In genomic region chr10:94991564-94992097, GRCm38 (mm10) we compare ENCODE assay signal across 8 mouse cellular contexts. TPM values are rescaled to one million over a fixed set of nuclear protein-coding genes. Genes with fewer than 3 reads are reported as not detected.
A peak's percentile ranks its signal among the peaks of the same experiment; 100 is the strongest.
DNase-seq lines count a peak whose midpoint lies in the region; ATAC-seq lines count a peak whose summit lies in the region.

No protein-coding gene starts in this region.

- H3K36me3 ChIP-seq in intestine, embryonic 15.5 days, result no peaks in the 10 kb centered on the region
- H3K36me3 ChIP-seq in midbrain, embryonic 10.5 days, result no peaks in the 10 kb centered on the region

- peak overlapping the region; percentile 54 for H3K4me2 ChIP-seq in intestine, embryonic 15.5 days (replicated peaks)

- H3K27ac ChIP-seq in intestine, embryonic 15.5 days, result 0 out of 2 replicates have a peak overlapping the region, but pooled peaks have one; percentile 11
- H3K27ac ChIP-seq in midbrain, embryonic 10.5 days (replicated peaks), result peak overlapping the region; percentile 73; the same call in 1 of the 2 replicates

- no peaks in the 10 kb centered on the region for H3K27me3 ChIP-seq in intestine, embryonic 15.5 days (replicated peaks)
- H3K27me3 ChIP-seq in midbrain, embryonic 10.5 days (ENCODE audit: low read depth, poor library complexity, severe bottlenecking), result peaks cover 13% of the 10 kb centered on the region

- H3K9me3 ChIP-seq in intestine, embryonic 15.5 days, result no peaks in the 10 kb centered on the region
- no peaks in the 10 kb centered on the region for H3K9me3 ChIP-seq in midbrain, embryonic 10.5 days (replicated peaks)

- DNase-seq in ZHBTc4 (ENCODE audit: low read depth, low spot score), result peak; percentile 82
- DNase-seq in embryo, embryonic 10 days (ENCODE audit: low spot score), result peak; percentile 85
- DNase-seq in gastrocnemius, postnatal 36 days, result peak; percentile 51 to 64
- peak; percentile 81 to 91 for DNase-seq in left cerebral cortex, postnatal 25 days (ENCODE audit: low spot score in 2 of 2)
- DNase-seq in midbrain, embryonic 10.5 days (ENCODE audit: low spot score), result peak; percentile 72
- peak; percentile 61 for DNase-seq in skeletal muscle tissue, adult 2 months (ENCODE audit: low read depth, low spot score)

- 0 out of 2 replicates have a peak, but pooled peaks cover 5% of the 10 kb centered on the region for H3K4me1 ChIP-seq in intestine, embryonic 15.5 days (replicated peaks)
- H3K4me1 ChIP-seq in midbrain, embryonic 10.5 days, result peaks cover 29% of the 10 kb centered on the region

- H3K4me3 ChIP-seq in intestine, embryonic 15.5 days (replicated peaks), result peak overlapping the region; percentile 20
- H3K4me3 ChIP-seq in midbrain, embryonic 10.5 days, result peak overlapping the region; percentile 37

- intact Hi-C loops in gastrocnemius, postnatal 36 days (cut with DNase I), result loop anchor here (1.0 to 5.0 kb wide), 5 partner anchors 96 to 483 kb away; partner anchors contain the start of gene Socs2
- intact Hi-C loops in left cerebral cortex, postnatal 25 days (cut with DNase I), result loop anchor here (1.0 to 5.0 kb wide), 5 partner anchors 91 to 485 kb away; partner anchors contain the start of gene Socs2

- H3K9ac ChIP-seq in intestine, embryonic 15.5 days, result no peak overlapping the region

- WGBS in intestine, embryonic 15.5 days, result 14% methylated on average over 17 of the region's 17 CpGs
- WGBS in midbrain, embryonic 10.5 days, result 23% methylated on average over 17 of the region's 17 CpGs

- peak; percentile 38 for ATAC-seq in intestine, embryonic 15.5 days
- ATAC-seq in erythroblast, adult 5-6 weeks (replicated peaks; ENCODE audit: low FRiP score, poor library complexity, severe bottlenecking), result no peak

RNA-seq across cellular contexts. Expression of gene Plxnc1, which starts 47.0 kb away (rescaled TPM):
- under 1 TPM; 0.56 to 0.62 TPM for total RNA-seq in gastrocnemius, postnatal 36 days (2021)
- 1.0 and 1.3 TPM in 2 replicates for polyA plus RNA-seq in intestine, embryonic 15.5 days (2015; fragmentation: Nextera tagmentation; extraction: Ambion mirVana)
- 10 to 100 TPM; 40.8 to 43.9 TPM for total RNA-seq in left cerebral cortex, postnatal 25 days (2021)
- 2.2 and 2.7 TPM in 2 replicates for polyA plus RNA-seq in midbrain, embryonic 10.5 days (2016; fragmentation: Nextera tagmentation; extraction: Ambion mirVana)
- 16.9 and 19.0 TPM in 2 replicates for total RNA-seq in erythroblast, adult 5-6 weeks (2015; ENCODE audit: low replicate concordance)
- total RNA-seq in erythroblast, adult 5-6 weeks (2017; ENCODE audit: low replicate concordance), result 18.7 and 40.6 TPM in 2 replicates

Comparison
In these comparisons a context has a peak if more than half of its experiments do, and no peak if none do; other contexts are left out.
1. RNA of gene Plxnc1, which starts 47.0 kb away (total RNA-seq): 40.8 to 43.9 TPM in left cerebral cortex, postnatal 25 days and 16.9 to 40.6 TPM in erythroblast, adult 5-6 weeks; 0.56 to 0.62 TPM in gastrocnemius, postnatal 36 days; every median in the first group is over 10 times any median in the second.
2. Peak in every context shown above with its lines, with median percentiles within 50 percentile points of each other: DNase-seq.